Mouse (Mus musculus) layer of hippocampus, adult 11-12 months (tissue): Measurements from ENCODE around the gene Gpr158.
"Not testable (repeated sequence)": the region's sequence is repeated elsewhere in the genome, so short reads cannot be mapped to it uniquely, and the experiment has no call there.

ENCODE experiments used
- DNase-seq: peaks from one replicate; pipeline ENCODE4 v3.0.0; 2022; ENCODE audit warnings: low spot score

The Gpr158 gene

DNA sequence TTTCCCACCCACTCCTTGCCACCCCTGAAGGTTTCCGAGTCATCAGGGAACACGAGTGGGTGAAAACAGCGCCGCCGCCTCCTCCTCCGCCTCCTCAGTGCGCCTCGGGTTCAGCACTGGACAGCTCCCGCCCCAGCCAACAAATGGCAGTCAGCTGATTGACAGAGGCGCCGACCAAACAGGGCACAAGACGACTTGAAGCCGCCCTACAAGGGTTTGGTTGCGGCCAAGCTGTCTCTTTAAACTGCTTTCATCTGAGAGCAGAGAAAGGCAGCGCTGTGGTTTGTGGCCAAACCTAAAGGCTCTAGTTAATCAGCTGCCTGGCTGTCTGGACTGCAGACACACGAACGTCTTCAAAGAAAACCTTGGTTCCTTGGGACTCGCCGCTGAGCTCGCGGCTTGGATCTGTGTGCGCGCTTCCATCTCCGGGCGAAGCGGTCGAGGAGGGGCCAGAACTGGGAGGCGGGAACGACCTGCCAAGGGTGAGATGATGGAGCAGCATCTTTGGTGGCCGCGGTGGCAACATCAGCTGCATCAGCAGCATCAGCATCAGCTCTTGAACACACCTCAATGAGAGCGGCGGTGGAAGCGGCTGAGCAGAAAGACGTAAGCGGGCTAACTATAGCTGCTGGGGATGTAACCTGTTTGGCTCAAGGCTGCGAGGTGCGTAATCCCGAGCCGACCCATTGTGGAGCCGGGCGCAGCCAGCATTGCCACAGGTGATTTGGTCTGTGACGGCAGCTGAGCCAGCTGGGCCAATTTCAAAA, at the start of gene Gpr158:
Gene Gpr158, plus strand, starts transcription at position 198 of the 767 bp plus-strand sequence.
- peak; percentile 85 for DNase-seq

- DNase-seq: no peak
These were observed 23.5 kb upstream of the Gpr158 start for GRCm38 (mm10) chr2:21343821-21344220.

GRCm38 (mm10) chr2:21368351-21369170, 1.2 kb downstream of the Gpr158 start:
- DNase-seq: peak; percentile 15

DNA sequence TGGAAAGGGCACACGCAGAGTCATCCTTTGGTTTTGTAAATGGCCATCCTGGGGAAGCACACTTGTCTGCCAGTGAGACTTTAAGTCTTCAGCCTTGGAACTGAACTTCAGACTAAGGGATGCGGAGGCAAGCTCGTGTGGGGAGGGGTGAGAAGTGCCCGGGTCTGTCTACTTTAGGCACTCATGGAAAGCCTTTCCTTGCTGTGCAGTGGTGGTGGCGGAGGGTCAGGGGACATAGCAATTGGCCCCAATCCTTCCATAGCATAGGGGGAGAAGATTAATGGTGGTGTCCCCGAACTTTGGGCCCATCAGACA, 1.8 kb downstream of the Gpr158 start:
- DNase-seq: no peak

DNA sequence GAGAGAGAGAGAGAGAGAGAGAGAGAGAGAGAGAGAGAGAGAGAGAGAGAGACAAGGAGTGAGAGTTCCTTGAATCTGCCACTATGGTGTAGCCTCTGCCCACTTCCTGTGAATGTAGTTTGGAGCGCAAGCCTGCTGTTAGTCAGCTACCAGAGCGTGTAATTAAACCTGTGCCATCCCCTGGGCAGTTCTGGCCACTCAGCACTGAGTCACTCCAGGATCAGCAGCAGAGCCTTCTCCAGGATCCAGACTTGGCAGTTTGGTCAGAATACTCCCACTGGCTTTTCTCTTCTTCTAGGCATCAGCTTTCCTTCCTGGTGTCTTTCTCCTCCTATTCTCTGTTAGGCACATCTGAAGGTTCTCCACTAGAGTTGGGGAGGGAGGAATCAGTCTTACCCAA, 2.2 kb downstream of the Gpr158 start:
- peak; percentile 10 for DNase-seq

GRCm38 (mm10) chr2:21379516-21379915, 12.2 kb downstream of the Gpr158 start:
- DNase-seq: no peak

DNA sequence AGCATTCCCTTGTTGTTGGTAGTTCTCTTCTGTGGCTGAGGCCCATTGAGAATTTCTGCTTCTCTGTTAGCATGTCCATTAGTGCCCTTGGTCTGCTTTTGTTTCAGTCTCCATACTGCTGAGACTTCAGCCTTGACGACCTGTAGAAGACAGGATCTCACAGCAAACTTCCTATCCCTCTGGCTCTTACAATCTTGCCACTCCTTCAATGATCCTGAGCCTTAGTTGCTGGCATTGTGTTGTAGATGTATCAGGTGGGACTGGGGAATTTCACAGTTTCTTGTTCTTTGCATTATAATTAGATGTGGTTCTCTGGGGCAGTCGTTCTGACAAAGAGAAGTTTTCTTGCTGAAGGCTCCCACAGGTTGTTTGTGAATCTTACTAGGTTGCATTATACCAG, 25.4 kb downstream of the Gpr158 start:
- no peak for DNase-seq

GRCm38 (mm10) chr2:21397347-21397746, 30.0 kb downstream of the Gpr158 start:
- no peak for DNase-seq

DNA sequence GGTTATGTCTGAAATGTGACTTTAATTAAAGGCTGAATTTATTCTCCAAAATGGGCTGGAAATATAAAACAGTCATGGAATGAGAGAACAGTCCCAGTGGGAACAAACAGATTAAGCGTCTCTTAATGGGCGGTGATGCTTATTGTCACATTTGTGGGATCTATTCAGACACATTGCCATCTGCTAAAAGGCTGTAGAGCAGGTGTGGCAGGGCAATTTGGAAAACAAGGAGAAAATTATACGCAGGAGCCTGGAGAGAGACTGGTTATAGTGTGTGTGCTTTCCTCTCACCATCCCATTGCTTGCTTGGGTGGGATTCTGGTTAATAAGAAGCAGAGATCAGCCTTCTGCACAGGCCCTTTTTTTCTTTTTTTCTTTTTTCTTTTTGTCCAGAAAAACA, 32.3 kb downstream of the Gpr158 start:
- DNase-seq: peak; percentile 59

DNA sequence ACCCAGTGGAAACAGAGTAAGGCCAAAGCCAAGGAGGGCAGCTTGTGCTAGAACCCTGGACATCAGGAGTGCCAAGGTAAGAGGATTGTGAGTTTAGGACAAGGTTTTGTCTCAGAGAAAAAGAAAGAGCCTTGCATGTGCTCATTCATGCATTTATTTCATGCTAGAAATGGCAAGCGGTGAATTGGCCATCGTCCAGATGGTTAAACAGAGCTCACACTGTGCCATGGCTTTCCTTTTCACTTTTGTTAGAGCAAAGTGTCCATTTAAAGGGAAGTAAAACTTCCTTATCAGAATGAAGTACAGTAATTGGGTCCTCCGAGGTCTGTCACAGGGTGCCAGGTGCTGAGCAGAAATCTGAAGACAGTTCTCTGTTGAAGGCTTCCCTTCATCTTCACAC, 38.3 kb downstream of the Gpr158 start:
- DNase-seq: no peak

- no peak for DNase-seq
These were observed 40.2 kb downstream of the Gpr158 start for GRCm38 (mm10) chr2:21407443-21407985.

DNA sequence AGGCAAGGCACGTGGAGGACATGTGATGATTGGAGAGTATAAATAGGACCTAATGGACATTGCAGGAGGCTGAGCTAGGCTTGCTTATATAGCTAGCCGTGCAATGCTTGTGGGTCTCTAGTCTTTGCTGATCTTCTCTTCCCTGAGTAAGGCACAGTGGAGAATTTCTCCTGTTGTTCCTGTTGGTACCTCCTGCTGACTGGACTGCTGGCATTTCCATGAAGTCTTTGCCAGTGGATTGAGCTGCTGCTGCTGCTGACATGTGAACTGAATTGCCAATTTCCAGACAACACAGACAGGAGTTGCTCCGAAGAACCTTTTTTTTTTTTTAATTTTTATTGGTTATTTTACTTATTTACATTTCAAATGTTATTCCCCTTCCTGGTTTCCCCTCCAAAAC, 41.5 kb downstream of the Gpr158 start:
- DNase-seq: no peak

GRCm38 (mm10) chr2:21430288-21430687, 62.9 kb downstream of the Gpr158 start:
- DNase-seq: no peak

- DNase-seq: no peak
These were observed 63.8 kb downstream of the Gpr158 start for GRCm38 (mm10) chr2:21431182-21431581.

DNA sequence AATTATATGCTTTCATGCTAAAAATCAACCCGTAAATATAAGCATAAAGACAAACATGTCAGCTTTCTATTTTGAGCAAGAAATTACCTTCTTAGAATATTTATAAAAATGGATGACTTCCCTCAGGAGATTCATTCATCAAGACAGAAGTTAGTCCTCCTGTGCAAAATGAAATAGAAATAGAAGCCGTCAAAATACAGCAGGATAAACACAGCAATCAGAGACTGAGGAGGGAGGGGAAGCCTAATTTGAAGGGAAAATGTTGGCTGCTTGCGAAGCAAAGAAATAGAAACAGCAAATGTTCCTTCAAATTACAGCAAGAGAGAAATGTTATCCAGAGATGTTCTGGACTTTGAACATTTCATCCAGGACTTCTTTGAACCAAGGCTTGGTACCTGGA, 72.3 kb downstream of the Gpr158 start:
- no peak for DNase-seq

- DNase-seq: not testable (repeated sequence)
These were observed 93.3 kb downstream of the Gpr158 start for GRCm38 (mm10) chr2:21460606-21461005.

- DNase-seq: no peak
These were observed 107.6 kb downstream of the Gpr158 start for GRCm38 (mm10) chr2:21474957-21475356.

GRCm38 (mm10) chr2:21496881-21497280, 129.5 kb downstream of the Gpr158 start:
- no peak for DNase-seq

- DNase-seq: no peak
These were observed 130.6 kb downstream of the Gpr158 start for GRCm38 (mm10) chr2:21497965-21498364.

DNA sequence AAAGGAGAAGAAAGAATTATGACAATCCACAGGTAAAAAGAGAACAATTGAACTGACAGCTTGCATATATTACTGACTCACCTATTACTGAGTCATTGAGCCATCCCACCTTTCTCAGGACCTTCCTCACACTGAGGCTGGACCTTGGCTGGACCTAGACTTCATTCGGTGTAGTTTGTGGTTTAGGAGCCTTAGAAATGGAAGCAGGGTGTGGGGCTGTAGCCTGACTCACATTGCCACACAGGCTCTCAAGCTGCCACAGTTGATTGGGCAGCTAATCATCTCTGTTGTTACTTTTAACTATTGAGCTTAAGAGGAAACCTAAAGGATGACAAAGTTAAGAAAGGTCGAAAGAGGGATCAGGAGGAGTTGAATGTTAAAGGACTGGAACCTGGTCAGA, 132.1 kb downstream of the Gpr158 start:
- no peak for DNase-seq

- no peak for DNase-seq
These were observed 140.1 kb downstream of the Gpr158 start for GRCm38 (mm10) chr2:21507449-21507848.

DNA sequence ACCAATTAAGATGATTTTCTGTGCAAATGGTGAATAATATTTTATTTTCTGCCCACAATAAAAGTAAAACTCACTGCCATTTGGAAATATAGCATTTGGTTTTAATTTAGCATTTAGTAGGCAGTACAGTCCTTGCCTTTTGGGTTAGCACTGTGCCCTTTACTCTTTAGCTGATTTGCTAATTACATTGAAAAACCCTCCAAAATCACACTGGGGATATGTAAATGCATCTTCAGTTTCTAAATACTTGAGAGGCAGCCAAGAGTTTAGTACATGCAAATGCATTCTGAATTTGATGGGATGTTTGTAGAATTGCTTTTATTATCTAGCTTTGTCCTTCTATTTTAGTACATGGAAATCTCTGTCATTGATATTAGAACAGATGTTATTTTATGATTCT, 163.4 kb downstream of the Gpr158 start:
- DNase-seq: no peak

DNA sequence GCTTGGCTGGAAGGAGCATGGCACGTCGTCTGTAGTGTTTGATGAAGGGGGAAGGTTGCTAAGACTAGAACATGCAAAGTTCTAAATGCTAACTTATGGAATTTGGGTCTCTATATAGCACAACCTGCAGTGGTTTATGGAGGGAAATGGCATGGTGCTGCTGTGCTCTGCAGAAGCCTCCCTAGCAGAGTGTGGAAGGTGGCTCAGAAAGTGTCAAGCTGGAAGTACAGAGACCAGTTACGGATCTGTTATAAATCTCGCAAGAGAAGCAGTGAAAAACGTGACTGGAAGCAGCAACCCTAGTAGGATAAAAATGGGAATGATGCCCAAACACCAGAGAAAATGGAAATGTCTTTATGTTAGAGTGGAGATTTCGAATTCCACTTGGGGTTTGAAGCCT, 251.8 kb downstream of the Gpr158 start:
- no peak for DNase-seq
